Mouse (Mus musculus) CD4-positive, CD25-positive, alpha-beta regulatory T cell (primary cell): ENCODE measurements around the gene Ext2. TPM values are rescaled to one million over a fixed set of nuclear protein-coding genes. Genes with fewer than 3 reads are reported as not detected.

Experiments
- polyA plus RNA-seq: library from polyadenylated mRNA; unstranded; fragments of 100-300 nt; shearing (Covaris generic); gene quantifications from one replicate; pipeline ENCODE4 v1.2.1, GENCODE M21; 2017

The Ext2 gene
- 86.7 TPM for polyA plus RNA-seq

GRCm38 (mm10) chr2:93822045-93822749 is at the start of gene Ext2:
TSS of gene Ext2 (minus strand) at chr2:93822568.

GRCm38 (mm10) chr2:93869107-93869600 is 46.8 kb upstream of the Ext2 start, which contains the start of gene Accsl:
TSS of gene Accsl (minus strand) at chr2:93869157.

GRCm38 (mm10) chr2:93849505-93850089 is 27.2 kb upstream of the Ext2 start, which contains the start of gene Accs:
TSS of gene Accs (minus strand) at chr2:93849943.

Other genes with a start within 250 kb of the Ext2 start
- 0.04 TPM for gene Alx4, start 180.2 kb downstream of the Ext2 start, polyA plus RNA-seq
- gene Accs, start 27.4 kb upstream of the Ext2 start, polyA plus RNA-seq, result 12.2 TPM
- gene Accsl, start 46.6 kb upstream of the Ext2 start, polyA plus RNA-seq, result not detected
- 0.53 TPM for gene Gm13889, start 134.6 kb upstream of the Ext2 start, polyA plus RNA-seq
- not detected for gene Gm27027, start 173.8 kb upstream of the Ext2 start, polyA plus RNA-seq
- 73.7 TPM for gene Alkbh3, start 188.2 kb upstream of the Ext2 start, polyA plus RNA-seq